Mouse (Mus musculus) right cerebral cortex, postnatal 36 days (tissue): ENCODE measurements around the gene Defa36.
"Not testable (repeated sequence)": the region's sequence is repeated elsewhere in the genome, so short reads cannot be mapped to it uniquely, and the experiment has no call there.

ENCODE experiments used
- DNase-seq, 2 experiments: peaks; one replicate each; pipeline ENCODE4 v3.0.0; 2022; ENCODE audit warnings: low spot score in 2 of 2, mixed read lengths in 1 of 2

Defa36 gene

GRCm38 (mm10) chr8:21427111-21427510, at the start of gene Defa36:
TSS of gene Defa36 (plus strand) at chr8:21427411.
- not testable (repeated sequence) for DNase-seq

- DNase-seq: not testable (repeated sequence)
These were observed 49.0 kb upstream of the Defa36 start, which contains the start of gene Defa2 for GRCm38 (mm10) chr8:21378215-21378614. TSS of gene Defa2 (plus strand) at chr8:21378515.

GRCm38 (mm10) chr8:21391511-21391910, 35.7 kb upstream of the Defa36 start, which contains the start of gene Defa33:
TSS of gene Defa33 (plus strand) at chr8:21391811.
- DNase-seq: not testable (repeated sequence)

- not testable (repeated sequence) for DNase-seq
These were observed 29.2 kb downstream of the Defa36 start, which contains the start of gene Gm7849 for GRCm38 (mm10) chr8:21456460-21456859. TSS of gene Gm7849 (minus strand) at chr8:21456560.
